Mouse (Mus musculus) intestine, embryonic 16.5 days (tissue): ENCODE results near the gene Gde1. TPM values are rescaled to one million over a fixed set of nuclear protein-coding genes. Genes with fewer than 3 reads are reported as not detected.

Experiments
- ATAC-seq: fragments of 200-750 bp; cut with Nextera tagmentation; 2 replicates; pipeline ENCODE4 v1.8.0; 2017; ENCODE audit warnings: moderate TSS enrichment, moderate library complexity
- H3K27ac ChIP-seq: fragments of 300-500 bp; sonication (generic); 2 replicates; pipeline ENCODE4 v1.5.1; 2014; ENCODE audit warnings: mild to moderate bottlenecking, low read length
- H3K27me3 ChIP-seq: fragments of 300-500 bp; sonication (generic); replicated peaks from 2 replicates; pipeline ENCODE4 v1.6.1; 2014; ENCODE audit warnings: low read length, control low read depth, mixed read lengths; ENCODE audit not compliant: control insufficient read depth, insufficient read depth
- H3K36me3 ChIP-seq: fragments of 300-500 bp; sonication (generic); 2 replicates; pipeline ENCODE4 v1.6.1; 2014; ENCODE audit warnings: low read length, control low read depth; ENCODE audit not compliant: control insufficient read depth, insufficient read depth
- H3K4me1 ChIP-seq: fragments of 300-500 bp; sonication (generic); 2 replicates; pipeline ENCODE4 v1.6.1; 2014; ENCODE audit warnings: low read length, control low read depth, mixed read lengths; ENCODE audit not compliant: control insufficient read depth, insufficient read depth
- H3K4me2 ChIP-seq: fragments of 300-500 bp; sonication (generic); 2 replicates; pipeline ENCODE4 v1.6.1; 2014; ENCODE audit warnings: low read depth, low read length, control low read depth
- H3K4me3 ChIP-seq: fragments of 300-500 bp; sonication (generic); 2 replicates; pipeline ENCODE4 v1.5.1; 2014; ENCODE audit warnings: mild to moderate bottlenecking, low read length
- H3K9ac ChIP-seq: fragments of 300-500 bp; sonication (generic); 2 replicates; pipeline ENCODE4 v1.6.1; 2014; ENCODE audit warnings: low read depth, low read length
- H3K9me3 ChIP-seq: fragments of 300-500 bp; sonication (generic); 2 replicates; pipeline ENCODE4 v1.6.1; 2016; ENCODE audit warnings: low read length, control low read depth; ENCODE audit not compliant: control insufficient read depth
- WGBS: fragments of 180-500 bp; shearing (Covaris S2); extraction: QIAGEN DNeasy Blood & Tissue Kit; methylation state at CpG from one replicate; pipeline ENCODE4 v1.1.7; 2014; 5-methylcytosine and 5-hydroxymethylcytosine counted together
- polyA plus RNA-seq: library from polyadenylated mRNA; unstranded; fragments of >200 nt; fragmentation: Nextera tagmentation; extraction: Ambion mirVana; gene quantifications from 2 replicates; pipeline ENCODE4 v1.2.1, GENCODE M21; 2015

Gde1 gene
- 130 and 134 TPM in 2 replicates for polyA plus RNA-seq

DNA sequence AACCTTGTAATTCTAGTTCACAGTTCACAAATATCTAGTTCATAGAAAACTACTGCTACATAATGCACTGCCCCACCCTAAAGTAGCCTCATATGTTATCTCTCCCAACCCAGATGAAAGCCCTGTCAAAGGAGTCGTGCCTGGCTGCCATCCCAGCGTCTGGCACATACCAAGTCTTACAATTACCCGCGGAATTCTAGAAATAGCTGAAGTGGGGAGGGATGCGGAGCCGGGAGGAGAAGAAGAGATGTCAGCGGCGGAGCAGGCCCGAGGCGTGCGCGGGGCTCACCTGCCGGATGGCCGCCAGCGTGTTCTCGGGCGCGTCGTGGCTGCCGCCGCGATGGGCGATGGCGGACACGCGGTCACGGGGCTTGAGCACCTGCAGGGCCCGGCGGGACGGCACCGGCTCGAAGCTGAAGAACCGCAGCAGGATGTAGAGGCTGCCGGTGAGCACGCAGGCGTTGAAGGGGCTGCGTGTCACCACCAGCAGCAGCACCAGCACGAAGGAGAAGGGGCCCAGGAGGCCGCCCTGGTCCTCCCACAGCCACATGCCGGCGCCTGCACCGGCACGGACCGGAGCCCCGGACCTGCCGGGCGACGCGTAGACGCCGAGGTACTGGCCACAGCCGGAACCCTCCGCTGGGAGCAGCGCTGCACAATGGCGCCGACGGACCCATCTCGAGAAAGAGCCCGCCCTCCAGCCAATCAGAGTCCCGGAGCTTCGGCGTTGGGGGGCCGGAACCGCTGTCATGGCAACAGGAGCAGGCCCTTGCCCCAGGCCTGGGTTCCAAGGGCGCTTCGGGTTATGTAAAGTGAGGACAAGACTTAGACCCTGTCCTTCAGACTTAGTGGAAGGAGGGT lies at the start of gene Gde1:
TSS of gene Gde1 (minus strand) at position 678 of the 861 bp plus-strand sequence.
- H3K9ac ChIP-seq, result peak within 1 kb of the TSS; percentile 85
- peak within 1 kb of the TSS; percentile 85 for H3K4me3 ChIP-seq
- H3K27ac ChIP-seq, result peak within 1 kb of the TSS; percentile 91
- ATAC-seq, result peak; percentile 79
- H3K27me3 ChIP-seq, result no peaks in the 10 kb centered on the region
- H3K36me3 ChIP-seq, result no peaks in the 10 kb centered on the region
- H3K4me1 ChIP-seq, result peaks cover 7% of the 10 kb centered on the region; the same call in 1 of the 2 replicates
- under 1% methylated on average over 66 of the region's 66 CpGs for WGBS
- H3K9me3 ChIP-seq, result no peaks in the 10 kb centered on the region
- H3K4me2 ChIP-seq, result peak within 1 kb of the TSS; percentile 51

DNA sequence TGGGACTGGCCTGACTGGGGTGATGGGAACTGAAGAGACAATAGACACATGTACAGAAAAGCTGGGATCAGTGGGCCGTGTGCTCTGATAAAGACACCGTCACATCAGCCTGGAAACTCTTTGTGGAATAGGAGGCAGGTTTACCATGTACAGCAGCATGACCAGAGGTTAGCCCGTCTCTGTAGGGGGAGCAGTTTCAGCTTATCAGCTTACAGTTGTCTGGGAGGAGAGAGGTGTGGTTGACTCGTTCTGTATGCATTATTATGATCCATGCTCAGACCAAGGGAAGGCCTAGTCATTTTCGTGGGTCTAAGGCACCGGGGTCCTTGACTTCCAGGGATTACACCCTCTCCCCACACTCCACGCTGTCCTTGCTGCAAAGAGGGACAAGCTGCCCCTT lies 46.0 kb upstream of the Gde1 start:
- Histone ChIP-seq H3K27me3 (no peaks in the 10 kb centered on the region), H3K4me3 (no peak overlapping the region), H3K4me2 (no peak overlapping the region), H3K9me3 (no peaks in the 10 kb centered on the region), H3K27ac (no peak overlapping the region), H3K4me1 (no peaks in the 10 kb centered on the region), H3K36me3 (peaks cover 25% of the 10 kb centered on the region), H3K9ac (no peak overlapping the region)
- no peak for ATAC-seq
- WGBS, result 89% methylated on average over 7 of the region's 7 CpGs

DNA sequence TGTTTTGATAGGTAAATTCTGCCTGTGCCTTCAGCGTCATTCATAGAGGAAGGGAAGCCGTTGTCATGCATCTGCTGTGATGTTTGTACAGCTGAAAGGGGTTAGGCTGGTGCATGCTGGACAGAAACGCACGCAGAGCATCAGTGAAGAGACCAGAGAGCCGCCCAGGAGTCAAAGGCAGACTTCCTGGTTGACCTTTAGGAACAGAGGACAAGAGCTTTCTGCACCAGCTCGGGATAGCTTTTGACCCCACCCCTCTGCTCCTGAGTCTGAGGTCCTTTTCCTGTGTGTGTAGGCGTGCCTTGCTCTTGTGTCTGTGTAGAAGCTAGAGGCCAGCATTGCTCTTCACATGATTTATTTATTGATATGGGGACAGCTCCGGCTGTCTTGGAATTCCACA lies 44.1 kb upstream of the Gde1 start:
- Histone ChIP-seq H3K27ac (no peak overlapping the region), H3K9me3 (no peaks in the 10 kb centered on the region), H3K4me3 (no peak overlapping the region), H3K4me1 (no peaks in the 10 kb centered on the region), H3K4me2 (no peak overlapping the region), H3K9ac (no peak overlapping the region), H3K27me3 (no peaks in the 10 kb centered on the region), H3K36me3 (peaks cover 24% of the 10 kb centered on the region)
- 79% methylated on average over 8 of the region's 8 CpGs for WGBS
- no peak for ATAC-seq

DNA sequence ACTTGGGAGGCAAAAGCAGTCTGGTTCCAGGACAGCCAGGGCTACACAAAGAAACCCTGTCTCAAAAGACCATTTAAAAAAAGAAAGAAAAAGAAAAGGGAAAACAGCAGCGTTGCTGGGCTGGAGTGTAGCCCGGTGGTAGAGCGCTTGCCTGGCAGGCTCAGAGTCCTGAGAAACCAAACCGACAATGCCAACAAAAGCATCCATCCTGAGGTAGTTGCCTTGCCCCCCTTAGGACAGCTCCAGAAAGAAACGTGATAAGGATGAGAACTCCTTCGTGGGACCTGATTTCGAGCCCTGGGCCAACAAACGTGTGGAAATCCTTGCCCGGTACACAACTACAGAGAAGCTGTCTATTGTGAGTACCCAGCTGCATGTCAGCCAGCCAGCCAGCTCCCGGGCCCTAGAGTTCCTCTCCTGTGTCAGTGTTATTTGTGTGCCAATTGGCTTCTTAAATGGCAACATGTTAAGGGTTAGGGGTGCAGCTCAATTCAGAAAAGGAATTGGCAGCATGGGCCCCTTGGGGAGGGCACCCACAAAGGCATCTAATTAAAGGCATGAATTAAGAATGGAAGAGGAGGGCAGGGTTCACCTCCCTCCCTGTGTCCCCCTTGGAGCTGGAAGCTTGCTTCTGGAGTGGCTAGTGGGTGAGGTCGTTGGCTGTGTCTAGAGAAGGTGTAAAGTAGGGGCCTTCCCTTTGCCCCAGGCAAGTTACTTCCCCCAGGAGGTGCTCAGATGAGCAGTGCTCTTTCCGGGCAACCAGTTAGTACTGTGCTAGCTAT lies 42.5 kb upstream of the Gde1 start:
- H3K4me1 ChIP-seq, result no peaks in the 10 kb centered on the region
- no peaks in the 10 kb centered on the region for H3K9me3 ChIP-seq
- H3K4me3 ChIP-seq, result no peak overlapping the region
- H3K27me3 ChIP-seq, result no peaks in the 10 kb centered on the region
- H3K4me2 ChIP-seq, result no peak overlapping the region
- peaks cover 22% of the 10 kb centered on the region for H3K36me3 ChIP-seq
- no peak overlapping the region for H3K27ac ChIP-seq
- no peak for ATAC-seq
- WGBS, result 89% methylated on average over 12 of the region's 12 CpGs
- H3K9ac ChIP-seq, result no peak overlapping the region

DNA sequence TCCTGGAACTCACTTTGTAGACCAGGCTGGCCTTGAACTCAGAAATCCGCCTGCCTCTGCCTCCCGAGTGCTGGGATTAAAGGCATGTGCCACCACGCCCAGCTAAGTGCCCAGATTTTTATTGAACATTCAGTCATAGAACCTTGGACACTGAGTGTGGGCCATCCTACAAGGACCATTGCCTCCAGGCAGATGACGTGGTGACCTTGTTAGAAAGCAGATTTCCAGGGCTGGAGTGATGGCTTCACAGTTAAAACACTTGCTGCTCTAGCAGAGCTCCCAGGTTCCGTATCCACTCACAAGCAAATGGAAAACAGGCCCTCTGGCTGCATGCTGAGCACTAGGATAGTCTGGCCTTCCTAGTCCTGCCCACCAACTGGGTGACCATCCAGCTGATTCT lies 39.2 kb upstream of the Gde1 start:
- H3K27ac ChIP-seq, result no peak overlapping the region

DNA sequence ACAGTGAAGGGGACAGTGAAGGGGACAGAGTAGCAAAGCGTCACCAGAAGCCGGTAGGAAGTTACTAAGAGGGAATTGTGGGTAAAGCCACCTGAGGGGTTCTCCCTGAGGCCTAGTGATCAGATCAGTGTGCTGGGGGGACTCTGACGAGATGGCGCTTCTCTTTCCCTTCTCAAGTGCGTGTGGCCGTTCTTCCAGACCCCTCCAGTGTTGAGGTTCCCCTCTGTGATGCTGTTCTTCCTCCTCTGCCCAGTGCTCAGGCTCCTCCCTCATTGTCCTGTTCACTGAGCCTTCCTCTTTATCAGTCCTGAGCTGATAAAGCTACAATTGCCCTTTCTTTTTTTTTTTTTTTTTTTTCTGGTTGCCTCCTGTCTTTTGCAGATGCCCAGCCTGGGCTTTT lies 36.7 kb upstream of the Gde1 start:
- WGBS, result 78% methylated on average over 6 of the region's 6 CpGs
- ATAC-seq, result no peak; the same call in 1 of the 2 replicates
- Histone ChIP-seq H3K36me3 (peaks cover 6% of the 10 kb centered on the region), H3K4me1 (peaks cover 14% of the 10 kb centered on the region; the same call in 1 of the 2 replicates), H3K9me3 (no peaks in the 10 kb centered on the region), H3K4me2 (no peak overlapping the region), H3K27ac (no peak overlapping the region), H3K27me3 (no peaks in the 10 kb centered on the region), H3K4me3 (no peak overlapping the region), H3K9ac (no peak overlapping the region)

More for the DNA sequence above, 39.2 kb upstream of the Gde1 start:
- WGBS, result 91% methylated on average over 5 of the region's 5 CpGs
- peaks cover 6% of the 10 kb centered on the region for H3K36me3 ChIP-seq
- H3K27me3 ChIP-seq, result no peaks in the 10 kb centered on the region
- ATAC-seq, result no peak
- peaks cover 14% of the 10 kb centered on the region; the same call in 1 of the 2 replicates for H3K4me1 ChIP-seq
- no peaks in the 10 kb centered on the region for H3K9me3 ChIP-seq
- no peak overlapping the region for H3K4me3 ChIP-seq
- H3K4me2 ChIP-seq, result no peak overlapping the region
- no peak overlapping the region for H3K9ac ChIP-seq

DNA sequence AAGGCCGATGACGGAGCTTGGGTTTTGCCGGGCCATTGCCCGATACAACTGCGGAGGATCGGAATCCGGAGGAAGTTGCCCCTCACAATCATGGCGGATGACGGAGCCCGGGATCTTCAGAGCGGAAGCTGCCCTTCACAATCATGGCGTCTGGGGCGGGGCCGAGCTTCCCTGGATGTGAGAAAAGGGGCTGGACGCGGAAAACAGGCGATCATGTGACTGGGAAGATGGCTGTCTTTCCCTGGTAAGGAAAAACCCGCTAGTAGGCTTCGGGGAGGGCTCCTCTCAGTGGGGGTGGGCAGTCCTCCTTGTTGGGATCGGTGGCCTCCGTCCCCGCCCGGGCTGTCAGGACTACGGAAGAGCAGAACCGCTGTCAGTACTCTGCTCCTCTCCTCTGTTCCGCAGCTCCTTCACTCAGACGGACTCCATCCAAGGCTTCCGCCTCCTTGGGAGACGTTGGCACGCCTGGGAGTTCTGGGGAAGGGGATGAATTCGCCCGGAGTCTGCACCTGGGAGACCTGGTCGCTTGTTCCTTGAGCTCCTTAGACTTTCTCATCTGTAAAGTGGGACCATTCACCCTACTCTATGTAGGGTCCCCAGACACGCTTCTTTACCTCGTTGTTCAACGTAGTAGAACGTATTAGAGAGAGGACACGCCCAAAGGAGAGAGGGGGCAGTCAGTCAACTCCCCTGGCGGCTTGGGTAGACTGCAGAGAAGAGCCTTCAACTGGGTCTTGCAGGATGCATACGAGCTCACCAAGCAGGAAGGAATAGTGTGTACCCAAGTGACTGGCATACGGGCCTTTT lies 35.2 kb upstream of the Gde1 start:
- peak; percentile 97 for ATAC-seq
- peaks cover 6% of the 10 kb centered on the region; the same call in 1 of the 2 replicates for H3K36me3 ChIP-seq
- peak overlapping the region; percentile 48 for H3K27ac ChIP-seq
- H3K9me3 ChIP-seq, result no peaks in the 10 kb centered on the region
- H3K4me3 ChIP-seq, result peak overlapping the region; percentile 83
- H3K4me1 ChIP-seq, result peaks cover 14% of the 10 kb centered on the region; the same call in 1 of the 2 replicates
- WGBS, result 3% methylated on average over 41 of the region's 41 CpGs
- H3K9ac ChIP-seq, result peak overlapping the region; percentile 79
- H3K4me2 ChIP-seq, result peak overlapping the region; percentile 84
- H3K27me3 ChIP-seq, result no peaks in the 10 kb centered on the region

DNA sequence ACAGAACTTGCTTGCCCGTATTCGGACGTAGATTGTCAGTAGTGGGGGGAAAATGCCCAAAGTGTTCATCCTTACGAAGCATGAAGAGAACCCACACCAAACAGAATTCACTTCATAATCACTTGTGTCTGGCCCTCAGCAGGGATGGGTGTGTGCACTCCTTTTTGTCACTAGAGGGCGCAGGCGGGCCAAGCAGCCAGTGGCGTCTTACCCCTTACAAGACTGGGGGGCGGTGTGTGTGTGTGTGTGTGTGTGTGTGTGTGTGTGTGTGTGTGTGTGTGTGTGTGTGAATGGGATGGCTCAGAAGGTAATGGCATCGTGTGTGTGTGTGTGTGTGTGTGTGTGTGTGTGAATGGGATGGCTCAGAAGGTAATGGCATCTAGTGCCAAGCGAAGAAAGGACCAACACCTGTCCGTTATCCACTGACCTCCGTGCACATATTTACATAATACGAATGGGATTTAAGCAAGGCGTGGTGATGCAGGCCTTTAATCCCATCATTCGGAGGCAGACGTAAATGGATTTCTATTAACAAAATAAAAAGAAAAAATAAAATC lies 34.5 kb upstream of the Gde1 start, which contains the start of gene Vps35l:
TSS of gene Vps35l (plus strand) at position 252 of the 557 bp plus-strand sequence.
- Histone ChIP-seq H3K9ac (peak within 1 kb of the TSS; percentile 79), H3K4me3 (peak within 1 kb of the TSS; percentile 83), H3K27me3 (no peaks in the 10 kb centered on the region), H3K36me3 (peaks cover 3% of the 10 kb centered on the region; the same call in 1 of the 2 replicates), H3K9me3 (no peaks in the 10 kb centered on the region), H3K4me1 (peaks cover 14% of the 10 kb centered on the region; the same call in 1 of the 2 replicates), H3K4me2 (peak within 1 kb of the TSS; percentile 84), H3K27ac (peak within 1 kb of the TSS; percentile 48)
- 2% methylated on average over 16 of the region's 16 CpGs for WGBS
- ATAC-seq, result peak; percentile 84
